Mouse (Mus musculus): Measurements from ENCODE around the gene Pigk.

DNA sequence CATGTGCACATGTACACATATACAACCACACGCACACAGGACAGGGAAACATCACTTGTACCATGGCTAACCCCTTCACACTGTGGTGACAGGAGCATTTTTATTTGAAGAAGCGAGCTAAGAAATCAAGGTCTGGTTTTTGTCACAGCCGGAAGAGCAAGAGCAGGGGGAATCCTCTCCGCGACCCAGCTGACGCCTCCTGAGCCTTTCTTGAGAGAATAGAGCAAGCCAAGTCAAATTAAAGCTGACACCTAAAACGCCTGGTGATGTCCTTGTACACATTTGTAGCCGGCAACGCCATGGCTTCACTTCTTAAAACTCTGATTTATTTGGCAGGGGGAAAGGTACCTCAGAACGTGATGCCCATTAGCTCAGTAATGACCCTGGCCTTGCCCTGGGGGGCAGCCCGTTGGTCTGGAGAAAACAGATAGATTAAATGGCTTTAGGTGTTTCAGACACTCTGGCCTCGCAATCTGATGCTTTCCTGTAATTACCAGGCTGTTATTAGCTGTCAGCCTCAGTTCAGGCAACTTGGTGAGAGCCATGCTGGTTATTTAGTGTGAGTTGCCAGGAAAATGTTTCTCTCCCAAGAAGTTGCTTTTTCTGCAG is 141.2 kb downstream of the Pigk start:
- TF ChIP-seq HCFC1 (IDR thresholded peaks at IDR 0.05; ENCODE audit: borderline replicate concordance, insufficient read depth, low read length) (no peak), MAFK (IDR thresholded peaks at IDR 0.05; ENCODE audit: insufficient read depth, low read depth, low read length) (no peak), CHD2 (IDR thresholded peaks at IDR 0.05; ENCODE audit: low read depth, low read length) (no peak)

Measured in ES-E14 (cell line).